Mouse (Mus musculus): Measurements from ENCODE around the gene Rin3. TPM values are rescaled to one million over a fixed set of nuclear protein-coding genes. Genes with fewer than 3 reads are reported as not detected.

Gene Rin3
- total RNA-seq, 1 experiment = 3.8 TPM

- no peak overlapping the region for H3K9ac ChIP-seq (ENCODE audit: insufficient read depth, low read depth, low read length, poor library complexity, severe bottlenecking)
- no peak overlapping the region for H3K27ac ChIP-seq (ENCODE audit: insufficient read depth, low read depth, low read length, poor library complexity, severe bottlenecking)
- no peak for TF ChIP-seq MAFK (IDR thresholded peaks at IDR 0.05; ENCODE audit: insufficient read depth, low read depth, low read length)
- no peak for TF ChIP-seq CHD2 (IDR thresholded peaks at IDR 0.05; ENCODE audit: low read depth, low read length)
- no peak for TF ChIP-seq ZNF384 (IDR thresholded peaks at IDR 0.05; ENCODE audit: low read depth, low read length)
- no peak for TF ChIP-seq ZC3H11A (IDR thresholded peaks at IDR 0.05; ENCODE audit: borderline replicate concordance, low read depth, low read length)
- TF ChIP-seq HCFC1 (IDR thresholded peaks at IDR 0.05; ENCODE audit: borderline replicate concordance, insufficient read depth, low read length) = no peak
- H3K4me1 ChIP-seq (ENCODE audit: control insufficient read depth in 2 of 2, insufficient read depth in 2 of 2, low read length in 2 of 2, poor library complexity in 1 of 2) = no peaks in the 10 kb centered on the region
- in situ Hi-C loops (cut with MboI; ENCODE audit: low sequenced_read_pairs in 2 of 2, unreplicated experiment in 2 of 2) = no loop called here
- H3K36me3 ChIP-seq (ENCODE audit: control insufficient read depth, insufficient read depth, low read length, poor library complexity, severe bottlenecking) = no peaks in the 10 kb centered on the region
- DNase-seq (ENCODE audit: low read depth, low spot score) = no peak
- H3K9me3 ChIP-seq (ENCODE audit: control insufficient read depth, insufficient read depth, low read depth, low read length) = no peaks in the 10 kb centered on the region
- H3K4me3 ChIP-seq (ENCODE audit: insufficient read depth in 1 of 2, low read depth in 1 of 2, low read length in 2 of 2, poor library complexity in 1 of 2, severe bottlenecking in 1 of 2) = no peak overlapping the region
These were observed 13.5 kb downstream of the Rin3 start for GRCm38 (mm10) chr12:102296361-102296760.

GRCm38 (mm10) chr12:102296967-102297366 is 14.1 kb downstream of the Rin3 start:
- H3K4me3 ChIP-seq (ENCODE audit: insufficient read depth in 1 of 2, low read depth in 1 of 2, low read length in 2 of 2, poor library complexity in 1 of 2, severe bottlenecking in 1 of 2) = no peak overlapping the region
- no peak overlapping the region for H3K9ac ChIP-seq (ENCODE audit: insufficient read depth, low read depth, low read length, poor library complexity, severe bottlenecking)
- in situ Hi-C loops (cut with MboI; ENCODE audit: low sequenced_read_pairs in 2 of 2, unreplicated experiment in 2 of 2) = no loop called here
- H3K9me3 ChIP-seq (ENCODE audit: control insufficient read depth, insufficient read depth, low read depth, low read length) = no peaks in the 10 kb centered on the region
- H3K4me1 ChIP-seq (ENCODE audit: control insufficient read depth in 2 of 2, insufficient read depth in 2 of 2, low read length in 2 of 2, poor library complexity in 1 of 2) = no peaks in the 10 kb centered on the region
- no peak for DNase-seq (ENCODE audit: low read depth, low spot score)
- H3K36me3 ChIP-seq (ENCODE audit: control insufficient read depth, insufficient read depth, low read length, poor library complexity, severe bottlenecking) = no peaks in the 10 kb centered on the region
- TF ChIP-seq MAFK (IDR thresholded peaks at IDR 0.05; ENCODE audit: insufficient read depth, low read depth, low read length) (no peak), ZNF384 (IDR thresholded peaks at IDR 0.05; ENCODE audit: low read depth, low read length) (no peak), HCFC1 (IDR thresholded peaks at IDR 0.05; ENCODE audit: borderline replicate concordance, insufficient read depth, low read length) (no peak), ZC3H11A (IDR thresholded peaks at IDR 0.05; ENCODE audit: borderline replicate concordance, low read depth, low read length) (no peak), CHD2 (IDR thresholded peaks at IDR 0.05; ENCODE audit: low read depth, low read length) (no peak)
- H3K27ac ChIP-seq (ENCODE audit: insufficient read depth, low read depth, low read length, poor library complexity, severe bottlenecking) = no peak overlapping the region

DNA sequence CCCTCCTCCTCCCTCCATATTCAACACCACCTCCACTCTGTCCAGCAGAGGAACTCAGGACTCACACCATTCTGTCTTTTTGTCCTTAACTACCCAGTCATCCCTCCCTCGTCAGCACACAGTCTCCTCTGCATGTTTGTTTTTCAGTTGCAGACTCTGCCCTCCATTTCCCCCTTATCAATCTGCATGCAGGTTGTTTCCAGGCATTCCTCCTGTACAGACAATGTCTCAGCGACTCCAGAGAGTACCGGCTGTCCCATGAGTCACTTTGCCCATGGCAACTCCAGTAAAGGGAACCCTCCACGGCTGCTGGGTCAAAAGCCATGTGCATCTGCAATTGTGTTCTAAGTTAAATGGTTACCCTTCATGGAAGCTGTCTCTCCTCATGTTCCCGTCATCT is 16.4 kb downstream of the Rin3 start:
- H3K4me1 ChIP-seq (ENCODE audit: control insufficient read depth in 2 of 2, insufficient read depth in 2 of 2, low read length in 2 of 2, poor library complexity in 1 of 2) = no peaks in the 10 kb centered on the region
- no peak for DNase-seq (ENCODE audit: low read depth, low spot score)
- TF ChIP-seq HCFC1 (IDR thresholded peaks at IDR 0.05; ENCODE audit: borderline replicate concordance, insufficient read depth, low read length) = no peak
- TF ChIP-seq ZNF384 (IDR thresholded peaks at IDR 0.05; ENCODE audit: low read depth, low read length) = no peak
- no peak for TF ChIP-seq ZC3H11A (IDR thresholded peaks at IDR 0.05; ENCODE audit: borderline replicate concordance, low read depth, low read length)
- no peak for TF ChIP-seq CHD2 (IDR thresholded peaks at IDR 0.05; ENCODE audit: low read depth, low read length)
- no peak for TF ChIP-seq MAFK (IDR thresholded peaks at IDR 0.05; ENCODE audit: insufficient read depth, low read depth, low read length)

GRCm38 (mm10) chr12:102301585-102301984 is 18.7 kb downstream of the Rin3 start:
- DNase-seq (ENCODE audit: low read depth, low spot score) = no peak
- TF ChIP-seq HCFC1 (IDR thresholded peaks at IDR 0.05; ENCODE audit: borderline replicate concordance, insufficient read depth, low read length) (no peak), CHD2 (IDR thresholded peaks at IDR 0.05; ENCODE audit: low read depth, low read length) (no peak), MAFK (IDR thresholded peaks at IDR 0.05; ENCODE audit: insufficient read depth, low read depth, low read length) (no peak), ZNF384 (IDR thresholded peaks at IDR 0.05; ENCODE audit: low read depth, low read length) (no peak)
- in situ Hi-C loops (cut with MboI; ENCODE audit: low sequenced_read_pairs in 2 of 2, unreplicated experiment in 2 of 2) = no loop called here
- no peak overlapping the region for H3K9ac ChIP-seq (ENCODE audit: insufficient read depth, low read depth, low read length, poor library complexity, severe bottlenecking)
- H3K36me3 ChIP-seq (ENCODE audit: control insufficient read depth, insufficient read depth, low read length, poor library complexity, severe bottlenecking) = no peaks in the 10 kb centered on the region
- H3K4me3 ChIP-seq (ENCODE audit: insufficient read depth in 1 of 2, low read depth in 1 of 2, low read length in 2 of 2, poor library complexity in 1 of 2, severe bottlenecking in 1 of 2) = no peak overlapping the region
- H3K9me3 ChIP-seq (ENCODE audit: control insufficient read depth, insufficient read depth, low read depth, low read length) = no peaks in the 10 kb centered on the region
- H3K4me1 ChIP-seq (ENCODE audit: control insufficient read depth in 2 of 2, insufficient read depth in 2 of 2, low read length in 2 of 2, poor library complexity in 1 of 2) = no peaks in the 10 kb centered on the region
- no peak overlapping the region for H3K27ac ChIP-seq (ENCODE audit: insufficient read depth, low read depth, low read length, poor library complexity, severe bottlenecking)

More for the DNA sequence above, 16.4 kb downstream of the Rin3 start:
- H3K27ac ChIP-seq (ENCODE audit: insufficient read depth, low read depth, low read length, poor library complexity, severe bottlenecking) = no peak overlapping the region
- no peaks in the 10 kb centered on the region for H3K36me3 ChIP-seq (ENCODE audit: control insufficient read depth, insufficient read depth, low read length, poor library complexity, severe bottlenecking)
- H3K9me3 ChIP-seq (ENCODE audit: control insufficient read depth, insufficient read depth, low read depth, low read length) = no peaks in the 10 kb centered on the region
- in situ Hi-C loops (cut with MboI; ENCODE audit: low sequenced_read_pairs in 2 of 2, unreplicated experiment in 2 of 2) = no loop called here
- H3K9ac ChIP-seq (ENCODE audit: insufficient read depth, low read depth, low read length, poor library complexity, severe bottlenecking) = no peak overlapping the region
- H3K4me3 ChIP-seq (ENCODE audit: insufficient read depth in 1 of 2, low read depth in 1 of 2, low read length in 2 of 2, poor library complexity in 1 of 2, severe bottlenecking in 1 of 2) = no peak overlapping the region

DNA sequence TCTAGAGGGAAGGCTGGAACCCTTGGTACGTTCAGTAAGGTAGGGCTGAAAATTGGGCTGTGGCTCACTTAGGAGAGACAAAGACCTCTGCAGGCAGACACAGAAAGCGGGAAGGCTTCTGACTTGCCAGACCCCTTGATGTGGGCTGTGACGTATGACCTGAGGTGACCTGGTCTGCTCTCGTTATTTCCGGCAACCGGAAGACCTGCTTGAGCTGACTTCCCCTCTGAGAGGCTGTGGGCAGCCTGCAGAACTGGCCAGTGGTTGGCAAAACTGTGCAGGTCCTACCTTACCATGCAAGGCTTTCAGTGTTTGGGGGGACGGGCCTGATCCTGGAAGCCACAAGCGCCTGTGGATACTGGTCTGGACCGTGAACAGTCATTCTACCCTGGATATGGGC is 19.5 kb downstream of the Rin3 start:
- TF ChIP-seq HCFC1 (IDR thresholded peaks at IDR 0.05; ENCODE audit: borderline replicate concordance, insufficient read depth, low read length) = no peak
- TF ChIP-seq ZNF384 (IDR thresholded peaks at IDR 0.05; ENCODE audit: low read depth, low read length) = no peak
- no peak for TF ChIP-seq MAFK (IDR thresholded peaks at IDR 0.05; ENCODE audit: insufficient read depth, low read depth, low read length)
- no peak for TF ChIP-seq ZC3H11A (IDR thresholded peaks at IDR 0.05; ENCODE audit: borderline replicate concordance, low read depth, low read length)
- no peak for TF ChIP-seq CHD2 (IDR thresholded peaks at IDR 0.05; ENCODE audit: low read depth, low read length)
- Histone ChIP-seq H3K9me3 (ENCODE audit: control insufficient read depth, insufficient read depth, low read depth, low read length) (no peaks in the 10 kb centered on the region), H3K4me1 (ENCODE audit: control insufficient read depth in 2 of 2, insufficient read depth in 2 of 2, low read length in 2 of 2, poor library complexity in 1 of 2) (no peaks in the 10 kb centered on the region), H3K36me3 (ENCODE audit: control insufficient read depth, insufficient read depth, low read length, poor library complexity, severe bottlenecking) (no peaks in the 10 kb centered on the region), H3K27ac (ENCODE audit: insufficient read depth, low read depth, low read length, poor library complexity, severe bottlenecking) (no peak overlapping the region), H3K4me3 (ENCODE audit: insufficient read depth in 1 of 2, low read depth in 1 of 2, low read length in 2 of 2, poor library complexity in 1 of 2, severe bottlenecking in 1 of 2) (no peak overlapping the region), H3K9ac (ENCODE audit: insufficient read depth, low read depth, low read length, poor library complexity, severe bottlenecking) (no peak overlapping the region)
- in situ Hi-C loops (cut with MboI; ENCODE audit: low sequenced_read_pairs in 2 of 2, unreplicated experiment in 2 of 2) = no loop called here
- DNase-seq (ENCODE audit: low read depth, low spot score) = no peak
